Mouse (Mus musculus) kidney, postnatal 25 days (tissue): ENCODE data around the gene Ugt1a5.
"Not testable (repeated sequence)": the region's sequence is repeated elsewhere in the genome, so short reads cannot be mapped to it uniquely, and the experiment has no call there.

ENCODE experiments used
- DNase-seq, 2 experiments: peaks; one replicate each; pipeline ENCODE4 v3.0.0; 2021; ENCODE audit warnings: mixed read lengths in 2 of 2

Gene Ugt1a5

DNA sequence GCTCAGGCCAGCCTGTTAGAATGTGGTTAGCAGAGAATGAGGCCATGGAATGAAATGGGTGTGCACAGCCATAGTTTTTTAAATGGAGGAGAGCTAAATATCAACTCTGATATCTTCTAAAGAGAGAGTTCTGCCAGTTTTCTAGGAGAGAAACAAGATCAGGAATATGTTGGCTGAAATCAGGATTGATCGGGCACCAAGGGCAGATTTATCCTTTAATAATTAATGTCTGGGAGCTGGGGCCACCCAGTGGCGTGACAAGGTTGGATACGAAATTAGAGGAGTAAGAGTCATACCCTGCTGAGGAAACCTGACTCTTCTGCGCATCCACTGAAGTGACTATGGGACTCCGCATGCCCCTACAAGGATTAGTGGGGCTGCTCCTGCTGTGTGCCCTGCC, at the start of gene Ugt1a5:
Gene Ugt1a5 (plus strand): TSS at position 302 of the 400 bp plus-strand sequence.
- no peak for DNase-seq

DNA sequence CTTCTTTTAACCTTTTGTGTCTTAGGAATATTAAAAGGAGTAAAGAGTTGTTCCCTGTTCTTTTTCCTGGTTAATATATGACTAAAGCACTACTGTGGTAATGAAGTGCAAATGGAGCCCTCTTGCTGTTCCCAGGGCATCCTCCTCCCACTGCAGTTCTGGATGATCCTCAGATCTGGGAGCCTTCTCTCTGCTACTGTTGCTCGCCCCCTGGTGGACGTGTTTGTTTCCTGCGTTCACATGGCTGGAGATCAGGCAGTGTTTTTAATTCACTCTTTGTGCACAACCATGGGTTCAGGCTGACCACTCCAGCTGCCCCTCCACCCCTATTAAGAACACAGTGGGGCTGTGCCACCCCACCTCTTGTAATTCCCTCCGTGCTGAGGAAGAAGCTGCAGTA, 45.3 kb upstream of the Ugt1a5 start:
- not testable (repeated sequence) for DNase-seq

DNA sequence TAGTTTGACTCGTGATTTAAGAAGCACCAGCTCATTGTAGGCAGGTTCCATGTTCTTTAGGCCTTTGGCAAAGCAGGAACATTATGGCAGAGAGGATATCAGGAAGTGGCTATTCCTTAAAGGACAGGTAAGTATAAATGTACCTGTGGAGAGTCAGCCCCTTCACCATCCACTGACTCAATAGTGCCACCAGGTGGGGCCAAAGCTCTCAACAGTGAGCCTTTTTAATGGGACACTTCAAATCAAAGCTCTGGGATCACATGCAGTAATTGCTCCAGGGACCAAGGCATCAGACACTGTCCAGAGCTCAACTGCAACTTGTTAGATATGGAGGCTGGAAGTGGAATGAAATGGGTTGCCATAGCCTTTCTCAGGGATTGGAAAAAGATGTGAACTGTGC, 44.3 kb upstream of the Ugt1a5 start:
- DNase-seq, result peak; percentile 69 to 75

DNA sequence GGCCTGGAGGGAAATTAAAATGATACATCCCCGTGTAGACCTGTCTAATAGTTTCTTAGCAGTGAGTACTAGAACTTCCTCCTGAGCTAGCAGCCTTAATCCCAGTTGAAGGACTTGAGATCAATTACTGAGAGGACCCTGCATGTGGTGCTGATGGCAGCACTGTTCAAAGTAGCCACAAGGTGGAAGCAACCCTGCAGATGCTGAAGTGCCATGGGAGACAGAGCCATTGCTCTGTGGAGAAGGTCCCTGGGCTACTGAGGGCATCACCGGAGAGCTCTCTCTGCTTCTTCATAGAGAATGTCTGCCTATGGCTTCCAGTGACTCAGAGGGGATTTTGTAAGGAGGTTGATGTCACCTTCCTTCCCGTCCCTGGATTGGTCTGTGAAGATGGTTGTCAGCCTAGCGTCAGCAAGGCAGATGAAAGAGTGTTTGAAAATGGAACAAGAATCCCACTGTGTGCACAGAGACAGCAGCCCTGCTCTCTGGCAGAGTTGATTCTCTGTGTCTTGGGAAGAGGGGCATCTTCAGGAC, 39.9 kb upstream of the Ugt1a5 start:
- DNase-seq, result not testable (repeated sequence)

DNA sequence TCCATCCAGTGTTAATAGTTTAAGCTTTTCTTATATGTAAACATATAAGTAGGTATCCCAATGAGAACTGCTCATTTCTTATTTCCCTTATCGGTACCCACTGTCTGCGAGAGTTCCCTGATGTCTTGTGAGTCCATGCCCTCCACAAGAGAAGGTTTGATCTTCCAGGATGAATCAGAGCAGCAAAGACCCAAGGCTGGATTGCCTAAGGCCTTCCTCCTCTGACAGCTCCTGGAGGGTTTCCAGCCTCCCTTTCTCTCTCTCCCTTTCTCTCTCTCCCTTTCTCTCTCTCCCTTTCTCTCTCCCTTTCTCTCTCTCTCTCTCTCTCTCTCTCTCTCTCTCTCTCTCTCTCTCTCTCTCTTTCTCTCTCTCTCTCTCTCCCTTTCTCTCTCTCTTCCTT, 36.7 kb upstream of the Ugt1a5 start:
- DNase-seq, result not testable (repeated sequence)

DNA sequence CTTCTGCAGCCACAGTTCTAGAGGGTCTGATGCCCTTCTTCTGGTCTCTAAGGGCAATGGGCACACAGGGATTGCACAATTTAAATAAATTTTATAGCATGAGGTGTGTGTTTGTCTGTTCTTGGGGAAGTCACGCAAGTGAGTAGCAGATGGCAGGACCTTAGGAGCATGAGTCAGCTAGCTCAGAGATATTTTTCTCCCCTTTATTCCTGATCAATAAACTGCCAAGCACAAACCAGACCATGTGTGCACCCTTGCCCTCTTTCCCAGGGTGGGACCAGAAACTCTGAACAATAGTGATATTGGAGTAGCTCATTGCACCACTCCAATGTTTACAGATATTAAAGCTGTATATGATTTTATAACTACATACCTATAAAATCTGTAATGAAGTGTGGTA, 35.6 kb upstream of the Ugt1a5 start:
- not testable (repeated sequence) for DNase-seq

DNA sequence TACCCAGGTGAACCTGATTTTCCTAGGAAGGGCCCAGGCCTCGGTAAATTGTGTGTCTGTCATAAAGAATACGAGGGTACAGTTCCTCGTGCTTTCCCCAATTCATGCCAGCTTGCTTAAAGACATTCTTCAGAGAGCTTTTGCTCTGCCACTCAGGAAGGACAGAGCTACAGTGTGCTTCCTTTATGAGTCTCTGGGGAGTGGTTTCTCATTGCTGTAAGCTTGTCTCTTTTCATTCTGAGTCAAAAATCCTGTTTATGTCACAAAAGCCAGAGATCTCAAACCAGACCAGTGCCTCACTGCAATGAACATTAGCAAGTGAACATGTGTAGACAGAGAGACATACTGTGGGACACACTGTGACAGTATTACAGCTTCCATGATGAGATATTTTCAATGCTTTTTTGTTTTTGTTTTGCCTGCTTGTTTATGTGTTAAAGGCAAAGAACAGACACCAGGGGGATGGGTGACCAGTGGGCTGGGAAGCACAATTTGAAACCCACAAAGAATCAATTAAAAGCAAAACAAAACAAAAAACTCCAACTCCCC, 31.8 kb upstream of the Ugt1a5 start:
- no peak for DNase-seq

DNA sequence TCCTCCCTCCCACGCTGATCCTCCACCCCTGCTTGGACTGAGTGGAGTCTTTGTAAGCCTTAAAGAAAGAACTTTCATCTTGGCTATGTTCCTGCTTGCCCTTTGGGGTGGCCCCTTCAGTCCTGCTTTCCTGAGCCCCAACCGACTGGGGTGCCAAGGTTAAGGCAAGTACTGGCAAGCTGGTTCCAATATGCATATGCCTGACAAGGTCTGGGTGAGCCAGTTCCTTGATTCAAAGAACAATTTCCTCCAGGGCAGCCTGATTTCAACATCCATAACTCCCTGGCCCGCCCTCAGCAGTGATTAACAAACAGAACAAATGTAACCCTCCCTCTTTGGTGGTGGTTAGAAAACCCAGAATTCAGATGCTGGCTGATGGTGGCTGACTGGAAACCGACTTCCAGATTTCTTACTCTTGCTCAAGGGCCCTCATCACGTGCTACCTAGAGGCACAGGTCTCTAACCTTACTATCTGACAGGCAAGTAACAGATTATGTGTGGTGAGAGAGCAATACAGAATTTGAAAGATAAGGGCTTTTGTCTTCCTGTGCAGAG, 31.3 kb upstream of the Ugt1a5 start, which contains the start of gene Ugt1a6a:
Gene Ugt1a6a (plus strand): TSS at position 353 of the 555 bp plus-strand sequence.
- peak; percentile 18 to 61 for DNase-seq

DNA sequence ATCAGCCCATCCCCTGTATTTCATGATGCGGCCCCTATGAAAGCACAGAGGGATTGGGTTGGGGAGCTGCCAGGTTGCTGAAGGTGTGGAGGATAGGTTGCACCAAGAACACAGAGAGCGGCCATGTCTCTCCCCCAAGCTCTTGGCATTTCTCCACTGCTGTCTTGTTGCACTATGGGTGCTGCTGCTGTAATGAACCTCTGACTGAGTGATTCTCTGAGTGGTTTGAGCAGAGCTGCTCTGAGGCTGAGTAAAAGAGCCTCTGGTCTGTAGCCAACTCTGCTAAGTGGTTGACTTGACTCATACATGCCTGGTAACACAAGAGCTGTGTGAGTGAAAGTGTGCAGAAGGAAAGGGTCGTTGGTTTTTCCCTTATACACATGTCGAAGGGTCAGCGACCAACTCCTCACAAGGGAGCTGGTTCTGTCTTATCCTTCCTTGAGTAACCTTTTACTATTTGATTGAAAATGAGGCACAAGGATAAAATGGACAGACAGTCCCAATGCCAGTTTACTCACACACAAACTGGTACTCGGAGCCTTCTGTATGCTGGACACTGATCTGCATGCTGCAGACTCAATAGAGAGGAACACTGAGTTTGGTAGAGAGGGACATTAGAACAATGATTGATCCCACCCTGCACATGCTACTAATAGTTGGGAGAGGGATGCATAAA, 30.4 kb upstream of the Ugt1a5 start:
- DNase-seq, result not testable (repeated sequence)

DNA sequence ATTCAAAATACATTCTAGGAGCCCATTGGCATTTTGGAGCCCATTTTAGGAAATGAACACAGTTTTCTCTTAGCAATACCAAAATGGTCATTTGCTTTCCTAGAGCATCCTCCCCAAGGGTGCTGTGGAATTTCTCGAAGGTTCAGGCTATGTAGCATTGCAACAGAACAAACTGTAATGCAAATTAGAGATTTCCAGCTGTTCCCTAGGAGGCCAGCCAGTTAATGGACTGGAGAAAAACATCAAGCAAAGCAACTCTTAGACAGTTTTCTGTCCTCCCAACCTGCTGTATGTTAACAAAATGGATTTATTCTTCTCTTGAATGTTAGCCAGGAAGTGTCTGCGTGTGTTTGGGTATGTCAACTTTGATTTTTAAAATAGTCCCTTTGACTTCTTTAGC, 29.2 kb upstream of the Ugt1a5 start:
- no peak for DNase-seq

DNA sequence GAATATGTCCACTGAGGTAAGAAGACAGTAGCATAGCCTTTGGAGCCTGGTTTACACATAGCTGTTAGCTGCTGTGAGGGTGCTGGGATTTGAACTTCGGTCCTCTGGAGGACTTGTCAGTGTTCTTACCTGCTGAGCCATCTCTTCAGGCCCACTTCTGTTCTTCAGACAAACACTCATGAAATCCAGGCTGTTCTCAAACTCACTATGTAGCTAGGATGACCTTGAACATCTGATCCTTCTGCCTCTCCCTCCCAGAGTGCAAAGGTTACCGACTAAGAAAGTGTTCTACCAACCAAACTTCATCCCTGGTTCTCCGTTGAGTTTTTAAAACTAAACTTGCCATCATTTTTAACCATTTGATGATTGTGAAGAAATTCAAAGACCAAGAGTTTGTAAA, 28.5 kb upstream of the Ugt1a5 start:
- no peak for DNase-seq

DNA sequence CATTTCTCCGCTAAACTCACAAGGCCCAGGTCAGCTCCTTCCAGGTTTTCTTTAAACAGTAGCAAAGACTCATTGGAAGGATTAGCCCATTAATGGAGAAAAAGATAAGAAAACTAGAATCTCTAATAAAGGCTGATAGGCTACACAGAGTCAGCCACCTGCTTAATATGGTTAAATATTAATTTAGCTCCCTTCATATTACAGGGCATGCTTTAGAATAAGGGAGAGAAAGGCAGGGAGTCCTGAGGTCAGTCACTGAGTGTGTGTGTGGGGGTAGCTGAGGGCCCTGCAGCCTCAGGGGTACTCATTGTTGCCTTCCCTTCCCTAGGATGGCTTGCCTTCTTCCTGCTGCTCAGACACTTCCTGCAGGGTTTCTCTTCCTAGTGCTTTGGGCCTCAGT, 27.7 kb upstream of the Ugt1a5 start:
- no peak for DNase-seq

DNA sequence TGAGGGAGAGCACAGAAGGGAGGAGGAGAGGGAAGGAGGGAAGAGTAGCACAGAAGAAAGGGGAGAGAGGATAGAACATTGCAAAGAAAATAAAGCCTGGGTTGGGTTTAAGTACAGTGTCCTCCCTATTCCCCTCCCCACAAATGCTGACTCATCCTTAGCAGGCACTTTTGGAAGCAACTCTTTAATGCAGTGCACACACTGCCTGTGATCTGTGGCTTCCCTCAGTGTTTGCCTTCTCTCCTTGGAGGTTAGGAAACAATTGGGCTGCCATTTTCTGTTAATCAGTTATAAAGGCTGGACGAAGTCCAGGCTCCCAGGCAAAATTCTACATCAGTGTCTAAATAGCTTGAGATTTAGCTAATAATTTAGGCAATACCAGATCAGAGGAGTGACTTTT, 25.3 kb upstream of the Ugt1a5 start:
- DNase-seq, result peak; percentile 74 to 75

DNA sequence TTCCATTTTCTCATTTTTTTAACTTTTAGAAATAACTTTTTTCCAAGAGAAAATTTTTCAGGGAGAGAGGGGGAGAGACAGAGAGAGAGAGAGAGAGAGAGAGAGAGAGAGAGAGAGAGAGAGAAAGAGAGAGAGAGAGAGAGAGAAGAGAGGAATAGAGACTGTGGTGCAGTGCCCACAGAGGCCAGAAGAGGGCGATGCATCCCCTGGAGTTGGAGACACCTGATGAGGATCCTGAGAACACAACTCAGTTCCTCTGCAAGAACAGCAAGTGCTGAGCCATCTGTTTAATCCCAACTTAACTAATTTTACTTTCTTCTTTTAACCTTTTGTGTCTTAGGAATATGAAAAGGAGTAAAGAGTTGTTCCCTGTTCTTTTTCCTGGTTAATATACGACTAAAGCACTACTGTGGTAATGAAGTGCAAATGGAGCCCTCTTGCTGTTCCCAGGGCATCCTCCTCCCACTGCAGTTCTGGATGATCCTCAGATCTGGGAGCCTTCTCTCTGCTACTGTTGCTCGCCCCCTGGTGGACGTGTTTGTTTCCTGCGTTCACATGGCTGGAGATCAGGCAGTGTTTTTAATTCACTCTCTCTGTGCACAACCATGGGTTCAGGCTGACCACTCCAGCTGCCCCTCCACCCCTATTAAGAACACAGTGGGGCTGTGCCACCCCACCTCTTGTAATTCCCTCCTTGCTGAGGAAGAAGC, 21.7 kb upstream of the Ugt1a5 start:
- peak; percentile 81 to 86 for DNase-seq

DNA sequence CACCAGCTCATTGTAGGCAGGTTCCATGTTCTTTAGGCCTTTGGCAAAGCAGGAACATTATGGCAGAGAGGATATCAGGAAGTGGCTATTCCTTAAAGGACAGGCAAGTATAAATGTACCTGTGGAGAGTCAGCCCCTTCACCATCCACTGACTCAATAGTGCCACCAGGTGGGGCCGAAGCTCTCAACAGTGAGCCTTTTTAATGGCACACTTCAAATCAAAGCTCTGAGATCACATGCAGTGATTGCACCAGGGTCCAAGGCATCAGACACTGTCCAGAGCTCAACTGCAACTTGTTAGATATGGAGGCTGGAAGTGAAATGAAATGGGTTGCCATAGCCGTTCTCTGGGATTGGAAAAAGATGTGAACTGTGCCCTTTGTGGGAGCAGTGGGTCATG, 20.5 kb upstream of the Ugt1a5 start:
- DNase-seq, result peak; percentile 51 to 61

DNA sequence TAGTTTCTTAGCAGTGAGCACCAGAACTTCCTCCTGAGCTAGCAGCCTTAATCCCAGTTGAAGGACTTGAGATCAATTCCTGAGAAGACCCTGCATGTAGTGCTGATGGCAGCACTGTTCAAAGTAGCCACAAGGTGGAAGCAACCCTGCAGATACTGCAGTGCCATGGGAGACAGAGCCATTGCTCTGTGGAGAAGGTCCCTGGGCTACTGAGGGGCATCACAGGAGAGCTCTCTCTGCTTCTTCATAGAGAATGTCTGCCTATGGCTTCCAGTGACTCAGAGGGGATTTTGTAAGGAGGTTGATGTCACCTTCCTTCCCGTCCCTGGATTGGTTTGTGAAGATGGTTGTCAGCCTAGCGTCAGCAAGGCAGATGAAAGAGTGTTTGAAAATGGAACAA, 15.7 kb upstream of the Ugt1a5 start:
- DNase-seq, result not testable (repeated sequence)

DNA sequence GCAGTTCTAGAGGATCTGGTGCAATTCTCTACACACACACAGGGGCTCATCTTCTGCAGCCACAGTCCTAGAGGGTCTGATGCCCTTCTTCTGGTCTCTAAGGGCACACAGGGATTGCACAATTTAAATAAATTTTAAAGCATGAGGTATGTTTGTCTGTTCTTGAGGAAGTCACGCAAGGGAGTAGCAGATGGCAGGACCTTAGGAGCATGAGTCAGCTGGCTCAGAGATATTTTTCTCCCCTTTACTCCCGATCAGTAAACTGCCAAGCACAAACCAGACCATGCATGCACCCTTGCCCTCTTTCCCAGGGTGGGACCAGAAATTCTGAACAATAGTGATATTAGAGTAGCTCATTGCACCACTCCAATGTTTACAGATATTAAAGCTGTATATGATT, 7.4 kb upstream of the Ugt1a5 start:
- no peak for DNase-seq

DNA sequence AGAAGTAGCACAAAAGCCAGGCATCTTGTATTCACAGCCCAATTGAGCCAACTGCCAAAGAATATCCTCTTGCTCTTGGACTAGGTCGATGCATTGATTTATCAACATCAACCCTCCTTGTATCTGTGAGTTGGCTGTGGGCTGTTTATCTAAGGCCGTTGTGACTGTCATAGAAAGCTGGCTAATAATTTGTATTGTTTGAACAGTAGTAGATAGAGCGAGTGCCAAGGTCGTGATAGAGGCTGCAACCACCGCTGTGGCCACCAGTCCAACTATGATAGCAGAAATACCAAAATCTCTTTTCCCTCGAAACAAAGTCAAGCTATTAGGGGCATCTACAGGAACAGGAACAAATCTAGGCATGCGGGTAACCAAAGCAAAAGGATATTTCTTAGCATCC, 6.4 kb downstream of the Ugt1a5 start:
- not testable (repeated sequence) for DNase-seq

DNA sequence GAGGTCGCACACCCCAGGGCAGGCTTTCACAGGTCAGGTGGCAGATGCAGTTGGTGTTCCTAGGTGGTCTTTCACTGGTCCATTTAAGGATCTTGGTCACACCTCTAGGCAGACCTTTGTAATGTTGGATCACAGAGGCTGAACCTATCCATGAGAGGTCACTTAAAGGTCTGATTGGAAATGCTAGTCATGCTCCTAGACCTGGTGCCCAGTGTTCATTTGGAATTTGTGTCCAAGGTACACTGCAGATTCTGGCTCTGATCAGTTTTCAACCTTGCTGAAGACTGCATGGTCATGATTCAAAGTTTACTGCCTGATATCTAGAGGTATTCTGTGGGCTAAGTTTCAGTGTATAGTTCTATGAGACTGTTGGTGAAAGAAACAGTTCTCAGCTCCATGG, 13.8 kb downstream of the Ugt1a5 start:
- DNase-seq, result no peak

DNA sequence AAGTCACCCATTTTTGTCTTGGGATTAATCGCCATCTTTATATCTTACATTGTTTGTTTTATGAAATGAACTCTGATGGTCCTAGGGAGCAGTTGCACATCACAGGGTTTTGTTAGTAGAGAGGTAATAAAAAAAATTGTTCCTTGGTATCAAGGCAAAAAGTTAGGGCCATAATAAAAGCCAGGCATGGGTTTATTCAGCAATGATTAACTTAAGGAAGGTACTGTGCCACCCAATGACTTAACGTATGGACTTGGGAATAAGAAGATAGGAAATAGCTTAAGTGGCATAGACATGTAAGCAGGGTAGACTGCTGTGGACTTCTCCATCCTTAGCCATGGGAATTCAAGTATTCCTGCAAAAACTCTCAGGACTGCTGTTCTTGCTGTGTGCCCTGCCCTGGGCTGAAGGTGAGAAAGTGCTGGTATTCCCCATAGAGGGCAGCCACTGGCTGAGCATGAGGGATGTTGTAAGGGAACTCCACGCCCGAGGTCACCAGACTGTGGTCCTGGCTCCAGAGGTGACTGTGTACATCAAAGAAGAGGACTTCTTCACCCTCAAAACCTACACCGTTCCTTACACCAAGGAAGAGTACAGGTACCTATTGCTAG, 20.6 kb downstream of the Ugt1a5 start:
- no peak for DNase-seq

DNA sequence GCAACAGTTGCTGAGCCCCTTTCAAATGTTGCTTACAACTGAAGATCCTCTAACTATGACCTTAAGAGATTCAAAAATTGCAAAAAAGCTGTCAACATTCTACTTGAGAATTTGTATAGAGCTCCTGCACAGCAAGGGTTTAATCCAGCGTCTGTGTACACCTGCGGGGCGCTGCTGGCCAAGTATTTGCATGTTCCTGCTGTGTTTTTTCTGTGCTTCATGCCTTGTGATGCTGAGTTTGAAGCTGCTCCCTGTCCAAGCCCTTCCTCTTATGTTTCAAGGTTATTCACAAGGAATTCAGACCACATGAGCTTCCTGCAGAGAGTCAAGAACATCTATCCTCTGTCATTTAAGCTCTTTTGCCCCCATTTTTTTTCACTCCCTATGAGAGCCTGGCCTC, 26.3 kb downstream of the Ugt1a5 start:
- no peak for DNase-seq

DNA sequence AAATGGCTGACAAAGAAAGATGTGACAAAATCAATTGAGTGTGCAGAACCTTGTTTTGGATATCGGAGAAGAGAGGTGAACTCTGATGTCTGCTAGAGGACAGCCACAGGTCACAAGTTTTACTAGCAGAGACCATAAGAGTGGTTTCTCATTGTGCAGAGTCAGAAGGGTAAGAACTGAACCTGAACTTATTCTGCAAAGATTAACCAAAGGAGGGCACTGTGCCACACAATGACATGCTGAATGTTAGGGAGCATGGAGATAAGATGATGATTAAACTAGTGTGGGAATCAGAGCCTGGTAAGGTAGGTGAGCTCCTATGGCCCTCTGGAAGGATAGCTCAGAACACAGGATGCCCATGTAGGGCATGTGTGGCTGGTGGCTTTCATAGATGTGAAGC, 29.9 kb downstream of the Ugt1a5 start:
- DNase-seq, result peak; percentile 80 to 84

DNA sequence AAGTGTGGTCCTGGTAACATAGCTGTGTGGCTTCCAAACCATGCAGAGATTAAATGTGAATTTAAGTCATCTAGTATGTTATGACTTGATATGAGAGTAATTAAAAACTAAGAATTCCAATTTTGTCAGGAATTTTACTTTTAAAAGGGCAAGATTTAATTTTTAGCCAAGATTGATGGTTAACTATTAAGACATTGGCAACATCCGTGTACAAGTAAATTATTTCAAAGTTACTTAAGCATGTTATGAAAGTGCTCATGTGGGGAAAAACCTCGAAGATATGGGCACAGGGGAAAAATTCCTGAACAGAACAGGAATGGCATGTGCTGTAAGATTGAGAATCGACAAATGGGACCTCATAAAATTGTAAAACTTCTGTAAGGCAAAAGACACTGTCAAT, 31.6 kb downstream of the Ugt1a5 start:
- no peak for DNase-seq
